Mouse (Mus musculus): ENCODE data around the gene Ptprn. TPM values are rescaled to one million over a fixed set of nuclear protein-coding genes. Genes with fewer than 3 reads are reported as not detected.
"Not testable (repeated sequence)": the region's sequence is repeated elsewhere in the genome, so short reads cannot be mapped to it uniquely, and the experiment has no call there.

Ptprn gene
- total RNA-seq, 1 experiment = 8.9 TPM

DNA sequence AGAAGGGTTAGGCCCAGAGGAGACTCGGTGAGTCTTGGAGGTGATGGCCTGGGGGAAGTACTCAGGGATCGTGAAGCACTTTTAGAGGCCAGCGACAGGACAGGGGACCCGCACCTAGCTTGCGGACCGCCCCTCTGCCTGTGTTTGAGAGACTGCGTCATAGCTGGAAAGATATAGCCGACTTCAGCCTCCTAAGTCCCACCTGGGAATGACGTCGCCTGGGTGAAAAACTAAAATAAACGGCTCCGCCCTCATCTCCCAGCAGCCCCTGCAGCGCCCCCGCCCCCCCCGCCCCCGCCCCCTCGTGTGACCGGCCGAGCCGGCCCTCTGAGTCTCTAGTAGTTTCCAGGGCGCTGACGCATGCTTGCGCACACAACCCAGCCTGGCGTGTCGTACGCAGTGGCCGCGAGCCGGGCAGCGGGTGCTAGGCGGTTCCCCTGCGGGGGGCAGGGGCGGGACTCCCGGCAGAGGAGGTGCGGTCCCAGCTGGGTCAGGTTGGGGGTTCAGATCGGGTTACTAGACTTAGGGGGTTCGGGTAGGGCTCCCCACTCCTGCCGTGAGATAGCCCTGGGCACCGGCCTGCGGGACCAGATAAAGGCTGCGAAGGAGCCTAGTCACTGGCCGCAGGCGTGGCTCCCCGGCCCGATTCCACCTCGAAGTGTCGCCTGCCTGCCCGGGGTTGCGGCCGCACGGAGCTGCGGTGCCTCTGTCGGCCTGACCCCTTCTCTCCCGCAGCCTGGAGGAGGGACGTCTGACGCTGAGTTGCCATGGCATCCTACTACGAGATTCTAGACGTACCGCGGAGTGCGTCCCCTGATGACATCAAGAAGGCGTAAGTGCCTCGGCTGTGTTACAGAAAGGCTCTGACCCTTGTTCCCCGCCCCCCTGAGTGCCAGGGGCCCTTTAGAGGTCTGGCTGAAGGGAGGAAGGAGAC lies 27.9 kb downstream of the Ptprn start, which contains the start of gene Dnajb2:
Dnajb2 (plus strand) TSS at position 290 of the 934 bp plus-strand sequence.
- no peak for TF ChIP-seq ZC3H11A (IDR thresholded peaks at IDR 0.05; ENCODE audit: borderline replicate concordance, low read depth, low read length)
- TF ChIP-seq HCFC1 (IDR thresholded peaks at IDR 0.05; ENCODE audit: borderline replicate concordance, insufficient read depth, low read length) = no peak
- TF ChIP-seq ZNF384 (IDR thresholded peaks at IDR 0.05; ENCODE audit: low read depth, low read length) = no peak
- no peak for TF ChIP-seq MAFK (IDR thresholded peaks at IDR 0.05; ENCODE audit: insufficient read depth, low read depth, low read length)
- TF ChIP-seq CHD2 (IDR thresholded peaks at IDR 0.05; ENCODE audit: low read depth, low read length) = no peak
- DNase-seq (ENCODE audit: low read depth, low spot score) = no peak
- H3K9ac ChIP-seq (ENCODE audit: insufficient read depth, low read depth, low read length, poor library complexity, severe bottlenecking) = peak within 1 kb of the TSS; percentile 84
- no peak within 1 kb of the TSS for H3K27ac ChIP-seq (ENCODE audit: insufficient read depth, low read depth, low read length, poor library complexity, severe bottlenecking)
- peaks cover 9% of the 10 kb centered on the region for H3K36me3 ChIP-seq (ENCODE audit: control insufficient read depth, insufficient read depth, low read length, poor library complexity, severe bottlenecking)
- in situ Hi-C loops (cut with MboI; ENCODE audit: low sequenced_read_pairs in 2 of 2, unreplicated experiment in 2 of 2) = no loop called here
- peaks cover 2 to 13% of the 10 kb centered on the region in 2 experiments; a peak in 2 of 4 replicates for H3K4me1 ChIP-seq (ENCODE audit: control insufficient read depth in 2 of 2, insufficient read depth in 2 of 2, low read length in 2 of 2, poor library complexity in 1 of 2)
- no peaks in the 10 kb centered on the region for H3K9me3 ChIP-seq (ENCODE audit: control insufficient read depth, insufficient read depth, low read depth, low read length)
- H3K4me3 ChIP-seq (ENCODE audit: insufficient read depth in 1 of 2, low read depth in 1 of 2, low read length in 2 of 2, poor library complexity in 1 of 2, severe bottlenecking in 1 of 2) = peak within 1 kb of the TSS; percentile 75 to 83

DNA sequence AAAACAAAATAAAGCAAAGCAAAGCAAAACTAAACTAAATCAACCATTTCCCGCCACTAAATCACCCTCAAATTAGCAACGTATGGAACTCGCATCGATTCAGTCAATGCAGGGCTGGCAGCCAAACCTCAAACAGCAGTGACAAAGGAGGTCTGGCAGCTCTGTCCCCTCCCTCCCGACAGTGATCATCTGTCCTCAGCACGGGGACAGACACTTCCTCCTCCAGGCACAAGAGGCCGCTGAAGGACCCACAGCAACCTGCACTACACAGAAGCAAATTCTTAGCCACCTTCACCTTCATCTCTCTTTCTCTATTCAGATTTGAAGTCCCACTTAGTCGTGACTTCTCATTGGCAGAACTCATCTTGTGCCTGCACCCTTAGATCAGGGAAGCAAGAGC lies 29.7 kb downstream of the Ptprn start:
- Histone ChIP-seq H3K9me3 (ENCODE audit: control insufficient read depth, insufficient read depth, low read depth, low read length) (no peaks in the 10 kb centered on the region), H3K36me3 (ENCODE audit: control insufficient read depth, insufficient read depth, low read length, poor library complexity, severe bottlenecking) (peaks cover 2% of the 10 kb centered on the region; the same call in 1 of the 2 replicates), H3K9ac (ENCODE audit: insufficient read depth, low read depth, low read length, poor library complexity, severe bottlenecking) (no peak overlapping the region), H3K27ac (ENCODE audit: insufficient read depth, low read depth, low read length, poor library complexity, severe bottlenecking) (no peak overlapping the region), H3K4me1 (ENCODE audit: control insufficient read depth in 2 of 2, insufficient read depth in 2 of 2, low read length in 2 of 2, poor library complexity in 1 of 2) (peaks cover 2 to 13% of the 10 kb centered on the region in 2 experiments; a peak in 2 of 4 replicates), H3K4me3 (ENCODE audit: insufficient read depth in 1 of 2, low read depth in 1 of 2, low read length in 2 of 2, poor library complexity in 1 of 2, severe bottlenecking in 1 of 2) (no peak overlapping the region)
- in situ Hi-C loops (cut with MboI; ENCODE audit: low sequenced_read_pairs in 2 of 2, unreplicated experiment in 2 of 2) = no loop called here
- no peak for DNase-seq (ENCODE audit: low read depth, low spot score)
- TF ChIP-seq ZC3H11A (IDR thresholded peaks at IDR 0.05; ENCODE audit: borderline replicate concordance, low read depth, low read length) (no peak), CHD2 (IDR thresholded peaks at IDR 0.05; ENCODE audit: low read depth, low read length) (no peak), ZNF384 (IDR thresholded peaks at IDR 0.05; ENCODE audit: low read depth, low read length) (no peak), MAFK (IDR thresholded peaks at IDR 0.05; ENCODE audit: insufficient read depth, low read depth, low read length) (no peak), HCFC1 (IDR thresholded peaks at IDR 0.05; ENCODE audit: borderline replicate concordance, insufficient read depth, low read length) (no peak)

DNA sequence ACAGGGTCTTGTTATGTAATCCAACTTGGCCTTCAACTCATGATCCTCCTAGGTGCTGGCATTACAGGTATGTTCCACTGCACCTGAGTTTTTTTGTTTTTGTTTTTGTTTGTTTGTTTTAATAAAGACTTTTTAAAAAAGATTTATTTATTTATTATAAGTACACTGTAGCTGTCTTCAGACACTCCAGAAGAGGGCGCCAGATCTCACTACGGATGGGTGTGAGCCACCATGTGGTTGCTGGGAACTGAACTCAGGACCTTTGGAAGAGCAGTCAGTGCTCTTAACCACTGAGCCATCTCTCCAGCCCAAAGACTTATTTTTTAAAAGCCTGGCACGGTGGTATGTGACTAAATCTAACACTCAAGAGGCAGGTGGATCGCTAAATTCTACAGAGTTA lies 31.8 kb downstream of the Ptprn start:
- H3K36me3 ChIP-seq (ENCODE audit: control insufficient read depth, insufficient read depth, low read length, poor library complexity, severe bottlenecking); H3K4me3 ChIP-seq (ENCODE audit: insufficient read depth in 1 of 2, low read depth in 1 of 2, low read length in 2 of 2, poor library complexity in 1 of 2, severe bottlenecking in 1 of 2); H3K9ac ChIP-seq (ENCODE audit: insufficient read depth, low read depth, low read length, poor library complexity, severe bottlenecking); H3K9me3 ChIP-seq (ENCODE audit: control insufficient read depth, insufficient read depth, low read depth, low read length); DNase-seq (ENCODE audit: low read depth, low spot score); in situ Hi-C loops (cut with MboI; ENCODE audit: low sequenced_read_pairs in 2 of 2, unreplicated experiment in 2 of 2); H3K4me1 ChIP-seq (ENCODE audit: control insufficient read depth in 2 of 2, insufficient read depth in 2 of 2, low read length in 2 of 2, poor library complexity in 1 of 2); H3K27ac ChIP-seq (ENCODE audit: insufficient read depth, low read depth, low read length, poor library complexity, severe bottlenecking): not testable (repeated sequence)

- in situ Hi-C loops (cut with MboI; ENCODE audit: low sequenced_read_pairs in 2 of 2, unreplicated experiment in 2 of 2) = no loop called here
- Histone ChIP-seq H3K4me3 (ENCODE audit: insufficient read depth in 1 of 2, low read depth in 1 of 2, low read length in 2 of 2, poor library complexity in 1 of 2, severe bottlenecking in 1 of 2) (no peak within 1 kb of the TSS), H3K4me1 (ENCODE audit: control insufficient read depth in 2 of 2, insufficient read depth in 2 of 2, low read length in 2 of 2, poor library complexity in 1 of 2) (peaks cover 2 to 13% of the 10 kb centered on the region in 2 experiments), H3K9me3 (ENCODE audit: control insufficient read depth, insufficient read depth, low read depth, low read length) (no peaks in the 10 kb centered on the region), H3K36me3 (ENCODE audit: control insufficient read depth, insufficient read depth, low read length, poor library complexity, severe bottlenecking) (no peaks in the 10 kb centered on the region), H3K9ac (ENCODE audit: insufficient read depth, low read depth, low read length, poor library complexity, severe bottlenecking) (no peak within 1 kb of the TSS), H3K27ac (ENCODE audit: insufficient read depth, low read depth, low read length, poor library complexity, severe bottlenecking) (no peak within 1 kb of the TSS)
- DNase-seq (ENCODE audit: low read depth, low spot score) = no peak
- TF ChIP-seq ZNF384 (IDR thresholded peaks at IDR 0.05; ENCODE audit: low read depth, low read length) = no peak
- no peak for TF ChIP-seq MAFK (IDR thresholded peaks at IDR 0.05; ENCODE audit: insufficient read depth, low read depth, low read length)
- TF ChIP-seq HCFC1 (IDR thresholded peaks at IDR 0.05; ENCODE audit: borderline replicate concordance, insufficient read depth, low read length) = no peak
- TF ChIP-seq ZC3H11A (IDR thresholded peaks at IDR 0.05; ENCODE audit: borderline replicate concordance, low read depth, low read length) = no peak
- no peak for TF ChIP-seq CHD2 (IDR thresholded peaks at IDR 0.05; ENCODE audit: low read depth, low read length)
These were observed 32.6 kb downstream of the Ptprn start, which contains the start of gene A630095N17Rik for GRCm38 (mm10) chr1:75231664-75232152. TSS of gene A630095N17Rik (minus strand) at chr1:75232102.
